Mouse (Mus musculus) layer of hippocampus, postnatal 25 days (tissue): ENCODE measurements around the gene Gnptab. TPM values are rescaled to one million over a fixed set of nuclear protein-coding genes. Genes with fewer than 3 reads are reported as not detected.

ENCODE experiments used
- DNase-seq, 2 experiments: peaks; one replicate each; pipeline ENCODE4 v3.0.0; 2022; ENCODE audit warnings: mixed read lengths in 2 of 2, low spot score in 1 of 2; ENCODE audit errors: extremely low spot score in 1 of 2
- total RNA-seq, 2 experiments: library from RNA; stranded (reverse); gene quantifications; 2 replicates each; pipeline ENCODE4 v1.2.3; 2021

Gene Gnptab
- total RNA-seq, 2 experiments from 2014 or later: 73.6 to 82.2 TPM

DNA sequence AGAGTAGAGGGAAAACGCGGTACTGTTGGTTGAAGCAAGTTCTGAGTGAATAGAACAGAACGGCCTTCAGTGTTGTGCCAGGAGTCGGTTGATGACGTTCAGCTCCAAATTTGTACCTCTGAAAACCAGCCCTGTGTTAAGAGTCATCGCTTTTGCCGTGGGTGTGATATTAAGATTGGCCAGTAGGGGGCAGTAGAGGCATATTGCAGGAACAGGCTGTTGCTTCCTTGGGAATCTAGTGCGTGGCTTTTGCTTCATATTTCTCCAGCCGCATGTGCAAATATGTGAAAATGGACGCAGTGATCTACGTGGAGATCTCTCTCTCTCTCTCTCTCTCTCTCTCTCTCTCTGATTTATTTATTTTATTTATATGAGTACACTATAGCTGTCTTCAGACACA lies 2.2 kb upstream of the Gnptab start:
- peak; percentile 91 to 99 for DNase-seq

- no peak for DNase-seq
These were observed 1.3 kb upstream of the Gnptab start for GRCm38 (mm10) chr10:88377666-88378065.

DNA sequence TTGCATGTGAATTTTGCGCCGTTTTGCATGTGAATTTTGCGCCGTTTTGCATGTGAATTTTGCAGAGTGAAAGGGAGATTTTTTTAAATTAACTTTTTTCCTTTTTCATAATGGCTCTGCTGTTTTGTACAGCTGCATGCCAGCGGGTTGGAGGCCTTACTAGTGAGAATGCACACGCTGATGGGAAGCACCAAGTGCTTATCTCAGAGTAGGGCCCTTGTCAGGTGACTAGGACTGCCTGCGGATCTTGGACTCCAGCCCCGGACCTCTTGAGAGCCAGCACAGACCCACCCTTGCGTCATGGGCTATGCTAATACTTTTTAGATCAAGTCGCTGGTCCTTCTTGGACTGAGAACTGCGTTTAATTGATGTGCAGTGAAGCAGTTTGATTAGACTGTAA lies 1.1 kb downstream of the Gnptab start:
- no peak for DNase-seq

- DNase-seq: no peak
These were observed 1.6 kb downstream of the Gnptab start for GRCm38 (mm10) chr10:88380430-88381060.

- DNase-seq: no peak
These were observed 2.4 kb downstream of the Gnptab start for GRCm38 (mm10) chr10:88381286-88381685.

DNA sequence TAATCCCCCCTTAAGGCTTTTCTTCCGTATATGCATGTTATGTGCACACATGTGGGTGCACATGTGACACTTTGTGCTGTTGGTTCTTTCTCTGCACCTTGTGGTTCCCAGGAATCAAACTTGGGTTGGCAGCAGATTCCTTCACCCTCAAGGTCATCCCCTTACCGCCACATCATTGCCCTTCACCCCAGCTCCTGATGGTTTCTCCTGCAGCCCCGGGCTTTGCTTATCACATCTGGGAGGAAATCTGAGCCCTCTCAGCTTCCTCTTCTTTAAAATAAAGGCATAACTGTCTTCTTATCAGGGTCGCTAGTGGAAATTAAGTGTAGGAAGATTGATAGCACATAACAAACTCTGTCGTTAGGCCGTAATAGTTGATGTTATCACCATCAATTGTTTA lies 3.1 kb downstream of the Gnptab start:
- DNase-seq: no peak

DNA sequence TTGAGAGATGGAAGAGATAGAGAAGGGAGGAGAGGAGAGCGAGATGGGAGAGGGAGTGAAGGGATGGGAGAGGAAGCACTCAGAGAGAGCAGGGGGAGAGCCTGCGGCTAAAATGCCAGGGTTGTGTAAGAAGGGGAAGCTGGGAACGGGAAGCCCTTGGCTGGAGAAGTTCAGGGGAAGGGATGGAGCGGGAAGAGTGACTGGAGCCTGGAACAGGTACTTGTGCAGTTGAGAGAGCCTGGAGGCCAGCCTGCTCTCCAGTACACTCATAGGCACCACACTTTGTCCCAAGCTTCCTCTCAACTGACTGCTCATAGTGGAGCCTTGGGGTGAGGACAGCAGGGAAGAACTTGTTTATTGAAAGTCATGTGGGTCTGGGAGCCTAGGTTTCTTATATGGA lies 4.5 kb downstream of the Gnptab start:
- DNase-seq: no peak

DNA sequence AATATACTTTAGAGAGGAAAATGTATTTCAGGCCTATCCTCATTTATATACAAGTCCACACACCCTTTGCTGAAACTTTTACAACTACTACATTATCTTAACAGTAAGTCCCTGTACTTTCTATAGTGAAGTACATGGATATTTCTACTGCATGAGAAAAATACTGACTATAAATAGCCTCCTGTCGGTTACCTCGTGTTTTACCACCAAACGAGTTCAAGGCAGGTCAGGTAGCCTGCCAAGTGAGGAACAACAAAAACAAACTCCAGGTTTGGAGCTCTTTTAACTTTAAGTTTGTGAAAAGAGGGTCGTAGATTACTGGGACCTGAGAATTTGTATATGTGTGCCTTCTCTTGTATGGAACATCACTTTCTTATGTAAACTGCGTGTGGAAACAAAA lies 5.1 kb downstream of the Gnptab start:
- no peak for DNase-seq

GRCm38 (mm10) chr10:88385290-88385689 lies 6.4 kb downstream of the Gnptab start:
- DNase-seq: no peak

- DNase-seq: no peak
These were observed 6.8 kb downstream of the Gnptab start for GRCm38 (mm10) chr10:88385758-88386157.

DNA sequence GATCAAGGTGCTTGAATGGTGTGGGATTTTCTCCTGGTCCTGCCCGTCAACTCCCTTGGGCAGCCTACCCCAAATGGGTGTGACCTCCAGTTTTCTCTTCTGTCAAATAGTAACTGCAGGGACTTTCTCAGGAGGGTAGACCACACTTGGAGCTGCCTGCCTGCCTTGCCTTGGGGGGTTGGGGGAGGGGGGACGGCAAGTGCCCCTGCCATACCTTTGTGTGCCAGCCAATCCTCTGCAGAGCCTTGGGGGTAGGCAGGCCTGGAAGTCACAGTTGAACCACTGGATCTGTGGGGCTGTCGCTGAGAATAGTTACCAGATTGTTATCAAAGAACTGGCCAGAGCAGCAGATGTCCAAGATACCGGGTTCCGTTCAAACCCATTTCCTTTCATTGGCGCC lies 7.3 kb downstream of the Gnptab start:
- no peak for DNase-seq

- no peak for DNase-seq
These were observed 10.6 kb downstream of the Gnptab start for GRCm38 (mm10) chr10:88389576-88389975.

DNA sequence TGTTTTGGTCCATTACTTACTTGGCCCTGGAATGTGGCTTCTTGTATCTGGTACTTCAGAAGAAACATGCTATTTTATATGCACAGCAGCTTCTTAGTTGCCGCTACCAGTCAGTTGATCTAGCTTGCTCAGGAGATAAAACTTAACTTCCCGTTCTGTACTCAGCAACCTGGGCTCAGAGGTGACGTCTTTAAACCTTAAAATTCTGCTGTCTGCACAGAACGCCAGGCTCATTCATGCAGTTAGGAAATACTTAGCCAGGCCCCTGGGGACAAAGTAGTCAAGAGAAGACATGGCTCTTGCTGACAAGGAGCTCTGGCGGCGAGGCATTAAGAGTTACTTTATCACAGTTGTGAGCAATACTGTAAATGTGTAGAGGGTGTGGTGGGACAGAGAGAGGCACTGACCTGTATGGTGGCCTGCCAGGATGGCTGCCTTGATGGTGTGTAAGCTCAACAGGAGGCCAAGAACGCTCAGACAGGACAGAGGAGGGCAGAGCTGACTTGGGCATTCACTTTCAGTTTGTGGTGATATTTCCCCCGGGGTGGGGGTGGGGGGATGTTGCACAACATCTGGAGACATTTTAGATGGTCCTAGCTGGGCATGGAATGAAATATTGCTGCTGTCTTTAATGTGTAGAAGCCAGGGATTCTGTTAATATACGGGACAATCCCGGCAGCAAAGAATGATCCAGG lies 11.3 kb downstream of the Gnptab start:
- DNase-seq: no peak

DNA sequence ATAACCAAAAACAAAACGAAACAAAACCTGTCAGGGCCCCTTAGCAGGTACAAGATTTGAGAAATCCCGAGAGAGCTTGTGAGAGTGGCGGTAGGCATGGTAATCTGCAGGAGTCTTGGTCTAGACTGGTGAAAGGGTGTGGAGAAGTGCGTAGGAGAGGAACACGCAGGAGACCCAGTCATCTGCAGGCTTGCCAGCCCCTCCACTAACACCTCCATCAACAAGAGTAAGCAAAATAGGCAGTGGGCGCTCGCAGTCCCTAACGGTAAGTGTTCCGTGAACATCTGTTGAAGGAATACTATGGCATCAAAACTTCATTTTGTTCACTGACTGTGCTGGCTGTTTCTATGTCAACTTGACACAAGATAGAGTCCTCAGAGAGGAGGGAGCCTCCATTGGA lies 12.6 kb downstream of the Gnptab start:
- DNase-seq: no peak

DNA sequence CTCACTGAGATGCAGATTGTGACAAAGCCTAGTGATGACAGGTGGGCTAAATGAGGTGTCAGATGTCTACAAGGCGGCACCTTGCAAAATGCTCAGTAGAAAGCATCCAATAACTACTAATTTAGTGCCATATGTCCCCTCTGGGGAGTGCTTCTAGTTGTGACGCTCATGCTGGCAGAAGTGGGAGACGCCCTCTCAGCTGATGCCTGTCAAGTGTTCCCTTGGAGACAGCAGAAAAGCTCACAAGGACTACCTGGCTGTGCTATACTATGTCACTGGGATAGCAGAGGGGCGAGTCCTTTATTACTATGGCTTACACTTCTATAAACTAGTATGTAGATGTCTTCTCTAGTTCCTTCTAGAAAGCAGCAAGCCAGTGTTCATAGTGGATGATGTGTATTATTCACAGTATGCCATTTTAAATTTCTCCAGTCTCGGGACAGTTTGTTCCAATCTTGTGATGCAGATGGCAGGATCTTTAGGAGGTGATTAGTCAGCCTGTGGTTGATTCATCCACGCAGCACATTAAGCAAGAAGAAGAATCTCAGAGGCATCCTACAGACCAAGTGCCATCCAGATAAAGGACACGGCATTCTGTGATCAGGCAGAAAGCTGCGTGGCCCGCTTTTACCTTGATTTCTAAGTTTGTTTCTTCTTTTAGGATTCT lies 13.4 kb downstream of the Gnptab start:
- peak in 1 of 2 experiments; percentile 28 for DNase-seq

DNA sequence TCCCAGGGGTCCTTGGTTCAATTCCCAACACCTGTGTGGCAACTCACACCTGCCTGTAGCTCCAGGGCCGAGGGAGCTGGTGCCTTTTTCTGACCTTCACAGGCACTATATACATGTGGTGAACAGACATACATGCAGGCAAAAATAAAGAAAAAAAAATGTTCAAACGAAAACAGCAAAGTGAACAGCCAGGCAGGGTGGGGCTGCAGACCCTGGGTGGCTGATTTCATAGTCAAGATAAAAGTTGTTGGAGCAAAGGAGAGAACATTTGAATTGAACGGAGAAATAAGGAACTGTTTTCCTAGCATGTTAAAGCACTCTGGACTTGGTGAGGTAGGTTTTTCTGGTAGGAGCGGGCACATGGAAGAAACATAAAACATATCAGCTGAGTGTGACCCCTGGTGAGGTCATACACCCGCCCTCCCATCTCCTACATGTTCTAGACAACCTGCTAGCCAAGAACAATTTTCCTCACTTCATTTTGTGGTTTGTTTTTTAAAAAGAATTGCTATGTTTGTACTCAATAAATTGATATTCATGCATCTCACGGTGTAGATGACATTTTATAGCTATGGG lies 19.8 kb downstream of the Gnptab start:
- no peak for DNase-seq

GRCm38 (mm10) chr10:88399271-88399670 lies 20.3 kb downstream of the Gnptab start:
- DNase-seq: no peak

GRCm38 (mm10) chr10:88403021-88403420 lies 24.1 kb downstream of the Gnptab start:
- no peak for DNase-seq

DNA sequence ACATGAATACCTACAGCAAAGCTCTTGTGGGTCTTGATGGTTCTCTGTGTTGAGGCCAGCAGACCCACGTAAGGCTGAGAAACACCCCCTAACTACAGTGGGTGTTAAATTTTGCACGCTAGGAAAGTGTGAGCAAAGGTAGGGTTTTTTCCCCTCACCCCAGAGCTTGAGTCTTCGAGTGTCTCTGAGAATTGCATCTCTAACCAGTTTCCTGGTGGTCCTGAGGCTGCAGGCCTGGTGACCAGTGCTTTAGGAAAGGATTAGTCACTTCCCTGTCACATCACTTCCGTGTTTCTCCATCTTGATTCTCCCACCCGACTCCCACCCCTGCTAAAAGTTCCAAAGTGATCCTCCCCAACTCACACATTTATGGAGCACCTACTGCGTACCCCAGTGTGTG lies 25.3 kb downstream of the Gnptab start:
- DNase-seq: no peak

DNA sequence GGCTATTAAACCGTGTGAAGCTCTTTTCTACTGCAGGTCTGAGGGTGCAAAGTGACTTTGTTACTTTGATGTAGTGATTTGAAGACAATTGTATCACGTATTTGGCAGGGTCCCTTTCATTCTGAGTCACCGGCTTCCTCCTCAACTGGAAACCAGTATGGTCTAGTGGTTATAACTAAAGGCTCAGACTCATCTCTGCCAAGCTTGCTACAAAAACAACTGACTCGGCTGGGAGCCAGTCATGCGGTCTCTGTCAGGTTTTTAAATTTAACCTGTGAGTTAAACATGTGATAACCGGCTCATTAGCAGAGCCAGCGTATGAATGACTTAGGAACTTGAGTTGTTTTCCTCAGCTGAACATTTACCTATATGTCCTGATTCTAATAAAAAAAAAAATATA lies 26.9 kb downstream of the Gnptab start:
- DNase-seq: no peak

DNA sequence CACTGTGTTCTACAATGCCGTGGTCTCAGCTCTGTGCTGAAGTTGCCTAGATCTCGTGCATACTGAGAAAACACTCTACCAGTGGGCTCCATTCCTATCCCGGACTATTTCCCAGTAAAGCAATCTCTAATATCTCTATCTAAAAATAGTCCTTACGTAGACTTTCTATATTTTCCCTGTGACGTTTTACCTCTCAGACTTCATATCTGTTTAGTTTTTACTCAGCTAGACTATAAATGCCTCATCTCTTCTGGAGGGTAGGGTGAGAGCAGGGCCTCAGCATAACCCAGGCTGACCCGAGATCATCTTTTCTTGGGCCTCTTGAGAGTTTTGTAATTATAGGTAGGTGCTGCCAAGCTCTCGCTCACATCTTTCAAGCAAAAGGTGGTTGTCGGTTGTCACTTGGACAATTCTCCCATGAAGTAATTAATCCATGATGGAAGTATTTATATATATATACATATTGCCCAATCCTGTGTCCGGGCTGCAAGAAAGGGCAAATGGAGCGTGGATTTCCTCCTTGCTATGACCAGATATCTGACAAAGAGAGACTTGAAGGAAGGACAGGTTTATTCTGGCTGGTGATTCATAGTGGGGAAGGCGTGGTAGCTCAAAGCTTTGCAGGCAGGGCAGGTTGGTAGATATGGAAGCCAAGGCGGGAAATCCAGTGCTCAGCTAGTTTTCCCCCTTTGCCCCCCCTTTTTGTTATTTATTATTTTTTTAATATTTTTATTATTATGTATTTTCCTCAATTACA lies 29.1 kb downstream of the Gnptab start:
- no peak for DNase-seq
